Mouse (Mus musculus): ENCODE results near the gene Zdhhc1.
A peak's percentile ranks its signal among the peaks of the same experiment; 100 is the strongest.

The Zdhhc1 gene

DNA sequence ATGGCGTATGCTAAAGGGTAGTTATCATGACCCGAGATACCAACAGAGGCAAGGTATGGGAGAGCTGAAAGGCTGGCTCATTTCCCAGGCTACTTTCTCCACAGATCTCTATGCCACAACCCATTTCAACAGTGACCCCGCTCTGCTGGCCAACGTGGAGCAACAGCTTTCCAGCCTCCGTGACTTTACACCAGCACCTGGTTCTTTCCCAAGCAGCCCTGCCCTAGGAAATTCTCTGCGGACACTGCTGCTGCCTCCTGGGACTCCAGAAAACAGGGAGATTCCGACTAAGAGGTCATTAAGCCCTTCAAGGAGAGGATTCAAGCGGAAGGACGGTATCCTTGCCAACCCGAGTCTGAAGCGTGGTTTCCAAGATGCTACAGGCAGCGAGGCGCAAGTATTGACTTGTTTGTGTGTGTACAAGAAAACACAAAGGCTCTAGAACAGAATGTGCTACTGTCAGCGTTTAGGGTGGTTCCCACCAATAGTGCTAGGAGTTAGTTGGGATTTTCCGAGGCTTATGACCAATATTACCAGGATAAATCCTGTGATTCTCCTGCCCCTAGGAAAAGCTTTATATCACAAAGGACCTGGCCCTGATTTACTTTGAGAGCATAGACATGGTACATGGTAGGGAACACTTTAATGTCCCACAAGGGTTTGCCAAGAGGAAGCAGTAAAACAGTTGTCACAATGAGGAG, 44.6 kb downstream of the Zdhhc1 start:
- no peak for DNase-seq

- DNase-seq, result no peak
Observed at GRCm38 (mm10) chr8:105450977-105451376, 45.7 kb downstream of the Zdhhc1 start.

DNA sequence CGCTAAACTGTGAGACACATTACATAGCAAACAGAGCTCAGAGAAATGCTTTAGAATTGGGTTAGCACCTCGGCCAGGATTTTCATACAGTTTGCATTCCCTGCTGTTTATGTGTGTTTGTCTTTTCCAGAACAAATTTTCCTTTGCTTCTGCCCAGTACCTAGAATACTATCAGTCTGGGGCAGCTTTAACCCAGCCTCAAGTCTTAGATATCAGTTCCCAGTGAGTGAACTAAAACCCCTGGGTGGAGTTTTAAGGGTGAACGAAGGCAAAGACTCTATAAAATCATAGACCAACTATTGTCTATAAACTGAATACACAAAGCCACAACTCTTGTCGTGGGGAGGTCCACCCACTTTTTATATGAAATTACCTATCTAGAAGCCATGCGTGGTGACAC, 48.1 kb downstream of the Zdhhc1 start:
- DNase-seq, result no peak

DNA sequence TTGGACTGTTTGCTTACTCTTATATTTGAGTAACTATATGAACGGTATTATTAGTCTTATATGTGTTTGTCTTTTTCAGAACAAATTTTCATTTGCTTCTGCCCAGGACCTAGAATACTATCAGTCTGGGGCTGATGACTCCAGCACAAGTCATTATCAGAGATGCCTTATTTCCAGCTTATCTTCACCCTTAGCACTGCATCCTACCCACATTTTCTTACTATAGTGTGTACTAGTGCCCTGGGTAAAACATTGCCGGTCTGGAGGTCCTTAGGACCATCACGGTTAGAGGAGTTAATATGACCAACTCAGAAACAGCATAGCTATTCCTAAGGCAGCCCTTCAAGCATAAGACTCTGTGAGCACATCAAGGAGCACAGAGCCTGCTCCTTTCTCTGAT, 48.5 kb downstream of the Zdhhc1 start:
- no peak for DNase-seq

- no peak for DNase-seq
Observed at GRCm38 (mm10) chr8:105446127-105446552, 50.6 kb downstream of the Zdhhc1 start.

- DNase-seq, result no peak
Observed at GRCm38 (mm10) chr8:105445296-105446126, 51.2 kb downstream of the Zdhhc1 start.

GRCm38 (mm10) chr8:105442661-105443060, 54.0 kb downstream of the Zdhhc1 start:
- no peak for DNase-seq

GRCm38 (mm10) chr8:105441433-105441832, 55.3 kb downstream of the Zdhhc1 start:
- DNase-seq, result peak; percentile 34

GRCm38 (mm10) chr8:105438865-105439264, 57.8 kb downstream of the Zdhhc1 start:
- peak; percentile 38 for DNase-seq

DNA sequence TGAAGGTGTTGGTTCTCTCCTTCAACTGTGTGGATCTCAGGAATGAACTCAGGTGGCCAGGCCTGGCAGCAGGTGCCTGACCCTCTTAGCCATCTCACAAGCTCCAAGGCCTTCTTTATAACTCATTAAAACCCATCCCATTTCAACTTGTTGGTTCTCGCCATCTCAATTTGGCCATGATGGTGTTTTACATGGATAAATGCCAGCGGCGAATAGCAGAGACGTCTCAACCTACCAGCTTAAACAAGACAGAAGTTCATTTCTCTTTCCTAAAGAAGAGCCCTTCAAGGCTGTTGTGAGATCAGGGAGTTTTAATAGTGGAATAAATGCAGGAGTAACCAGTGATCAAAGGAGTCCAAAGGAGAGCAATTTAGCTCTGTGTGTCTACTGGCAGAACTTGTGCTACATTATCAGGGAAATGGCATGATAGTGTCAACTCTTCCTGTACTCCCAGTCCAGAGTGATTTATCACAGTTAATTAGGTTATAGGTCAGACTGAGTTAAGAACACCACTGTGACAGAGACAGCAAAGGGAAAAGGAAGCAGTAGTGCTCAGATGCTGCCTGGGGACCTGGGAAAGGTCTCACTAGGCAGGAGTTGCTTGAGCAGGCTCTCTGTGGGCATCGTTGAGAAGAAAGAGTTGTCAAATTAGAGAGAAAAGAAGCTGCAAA, 59.5 kb downstream of the Zdhhc1 start:
- DNase-seq, result no peak

DNA sequence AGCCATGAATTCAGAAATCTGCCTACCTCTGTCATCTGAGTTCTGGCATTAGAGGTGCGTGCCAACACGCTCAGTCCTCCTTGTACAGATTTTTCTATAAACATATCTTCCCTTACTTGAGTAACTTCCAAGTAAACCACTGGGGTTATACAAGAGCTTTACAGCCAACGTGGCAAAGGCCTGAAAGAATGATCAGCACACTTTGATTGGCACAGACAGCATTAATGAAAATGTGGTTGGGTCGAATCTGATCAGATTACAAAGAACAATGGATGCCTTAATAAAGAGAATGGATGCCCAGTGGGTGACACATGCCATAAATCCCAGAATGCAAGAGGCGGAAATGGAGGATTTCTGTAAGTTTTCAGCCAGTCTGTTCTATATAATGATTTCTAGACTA, 60.5 kb downstream of the Zdhhc1 start:
- no peak for DNase-seq

DNA sequence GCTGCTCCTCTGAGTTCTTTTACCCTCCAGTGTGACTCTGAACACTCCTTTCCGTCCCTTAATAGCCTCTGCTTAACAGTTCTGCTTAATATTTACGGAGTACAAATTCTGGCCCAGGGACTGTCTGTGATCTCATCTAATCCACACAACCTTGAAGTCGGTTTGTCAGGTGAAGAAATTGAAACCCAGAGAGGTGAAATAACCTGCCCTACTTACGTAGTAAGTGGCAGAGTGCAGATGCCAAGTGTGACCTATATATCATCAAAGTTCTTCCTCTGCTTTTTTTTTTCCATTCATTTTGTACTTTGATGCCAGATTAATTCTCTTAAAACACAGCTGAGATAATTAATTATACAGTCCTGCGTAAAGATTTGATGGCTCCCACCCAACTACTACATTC, 62.6 kb downstream of the Zdhhc1 start:
- no peak for DNase-seq

DNA sequence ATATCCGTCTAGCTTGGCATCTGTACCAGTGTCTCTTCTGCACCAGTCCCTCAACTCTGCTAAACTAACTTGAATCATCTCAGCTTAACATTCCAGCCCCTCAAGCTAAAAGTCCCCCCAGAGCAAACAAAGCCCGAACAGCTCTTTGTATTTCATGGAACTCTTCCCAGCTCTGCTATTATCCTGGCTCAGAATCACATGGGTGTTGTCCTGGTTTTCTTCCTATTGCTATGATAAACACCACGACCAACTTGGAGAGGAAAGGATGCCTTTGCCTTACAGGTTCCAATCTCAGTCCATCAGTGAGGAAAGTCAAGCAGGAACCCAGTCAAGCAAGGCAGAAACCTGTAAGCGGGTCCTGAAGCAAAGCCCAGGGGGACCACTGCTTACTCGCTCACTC, 63.2 kb downstream of the Zdhhc1 start:
- DNase-seq, result no peak

DNA sequence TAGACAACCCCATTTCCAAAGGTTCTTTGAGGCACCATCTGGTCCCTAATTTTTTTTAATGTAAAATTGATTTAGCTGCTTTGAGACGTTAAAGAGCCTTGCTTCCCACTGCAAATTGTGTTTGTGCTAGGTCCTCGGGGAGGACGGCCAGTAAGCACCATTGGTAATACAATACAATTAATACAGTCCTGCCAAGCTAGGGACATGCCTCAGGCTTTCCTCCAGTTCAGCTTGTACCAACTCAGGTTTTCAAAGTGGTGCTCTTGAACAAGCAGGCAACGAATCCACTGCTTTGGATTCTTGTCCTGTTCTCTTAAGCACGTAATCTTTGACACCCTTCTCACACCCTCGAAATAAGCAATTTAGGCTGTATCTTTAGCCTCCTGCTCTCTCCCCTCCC, 63.7 kb downstream of the Zdhhc1 start:
- no peak for DNase-seq

DNA sequence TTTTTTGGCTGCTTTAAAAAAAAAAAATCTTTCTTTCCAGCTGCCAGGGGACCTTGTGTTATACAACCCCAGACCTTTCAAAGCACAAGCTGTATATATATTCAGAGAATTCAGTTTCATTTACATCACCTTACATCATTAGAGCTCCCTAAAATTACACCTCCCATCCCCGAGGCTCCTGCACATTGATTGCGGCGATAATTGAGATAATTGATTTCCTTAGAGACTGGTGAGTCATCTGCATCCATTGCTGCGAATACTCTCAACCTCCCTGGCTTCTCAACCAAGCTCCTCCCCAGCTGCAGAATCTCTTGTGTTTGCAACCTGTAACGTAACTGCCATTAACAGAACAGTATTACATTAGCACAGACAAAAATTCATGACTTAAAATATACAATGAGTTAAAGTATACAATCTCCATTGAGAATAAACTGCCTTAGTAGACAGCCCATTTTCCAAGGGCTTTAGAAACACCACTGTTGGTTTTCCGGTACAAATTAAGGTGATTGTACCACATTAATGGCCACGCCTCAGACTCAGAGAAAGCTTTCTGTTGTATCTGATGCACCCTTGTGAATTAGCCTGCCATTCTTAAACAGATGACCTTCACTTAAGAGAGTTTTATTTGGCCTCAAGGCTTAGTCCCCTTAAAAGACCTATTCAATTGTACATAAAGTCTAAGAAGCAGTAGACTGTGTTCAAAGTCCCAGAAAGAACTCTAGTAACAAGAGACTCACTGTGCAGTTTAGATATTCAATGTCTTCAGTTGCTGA, 64.8 kb downstream of the Zdhhc1 start:
- no peak for DNase-seq

GRCm38 (mm10) chr8:105426878-105427277, 69.8 kb downstream of the Zdhhc1 start:
- no peak for DNase-seq
